Mouse (Mus musculus) neural tube, embryonic 15.5 days (tissue): ENCODE data around the gene 1700017N19Rik. TPM values are rescaled to one million over a fixed set of nuclear protein-coding genes. Genes with fewer than 3 reads are reported as not detected.

ENCODE experiments used
- ATAC-seq: fragments of 200-750 bp; cut with Nextera tagmentation; 2 replicates; pipeline ENCODE4 v1.8.0; 2017; ENCODE audit warnings: mild to moderate bottlenecking, moderate TSS enrichment, moderate library complexity; ENCODE audit not compliant: low FRiP score
- H3K27ac ChIP-seq: fragments of 300-500 bp; sonication (generic); replicated peaks from 2 replicates; pipeline ENCODE4 v1.5.1; 2015; ENCODE audit warnings: mild to moderate bottlenecking, inconsistent platforms
- H3K27me3 ChIP-seq: fragments of 300-500 bp; sonication (generic); replicated peaks from 2 replicates; pipeline ENCODE4 v1.6.1; 2015; ENCODE audit warnings: inconsistent platforms
- H3K36me3 ChIP-seq: fragments of 300-500 bp; sonication (generic); 2 replicates; pipeline ENCODE4 v1.6.1; 2015; ENCODE audit warnings: inconsistent platforms
- H3K4me1 ChIP-seq: fragments of 300-500 bp; sonication (generic); 2 replicates; pipeline ENCODE4 v1.6.1; 2015; ENCODE audit warnings: inconsistent platforms
- H3K4me2 ChIP-seq: fragments of 300-500 bp; sonication (generic); 2 replicates; pipeline ENCODE4 v1.6.1; 2015; ENCODE audit warnings: inconsistent platforms, mild to moderate bottlenecking, moderate library complexity
- H3K4me3 ChIP-seq: fragments of 300-500 bp; sonication (generic); replicated peaks from 2 replicates; pipeline ENCODE4 v1.5.1; 2015; ENCODE audit warnings: mild to moderate bottlenecking, inconsistent platforms
- H3K9ac ChIP-seq: fragments of 300-500 bp; sonication (generic); replicated peaks from 2 replicates; pipeline ENCODE4 v1.6.1; 2015; ENCODE audit warnings: mild to moderate bottlenecking, inconsistent platforms
- H3K9me3 ChIP-seq: fragments of 300-500 bp; sonication (generic); replicated peaks from 2 replicates; pipeline ENCODE4 v1.6.1; 2016; ENCODE audit warnings: inconsistent platforms
- WGBS: fragments of 180-500 bp; shearing (Covaris S2); methylation state at CpG from one replicate; pipeline ENCODE4 v1.1.7; 2015; ENCODE audit warnings: mixed read lengths; 5-methylcytosine and 5-hydroxymethylcytosine counted together
- polyA plus RNA-seq: library from polyadenylated mRNA; unstranded; fragments of >200 nt; fragmentation: Nextera tagmentation; extraction: Ambion mirVana; gene quantifications from 2 replicates; pipeline ENCODE4 v1.2.1, GENCODE M21; 2015

The 1700017N19Rik gene
- polyA plus RNA-seq, 1 experiment from 2014 or later = 0.68 TPM

- ATAC-seq = no peak
- H3K4me3 ChIP-seq = no peak overlapping the region
- H3K36me3 ChIP-seq = no peaks in the 10 kb centered on the region
- H3K27me3 ChIP-seq = no peaks in the 10 kb centered on the region
- H3K9ac ChIP-seq = no peak overlapping the region
- WGBS = 71% methylated on average over 9 of the region's 9 CpGs
- no peak overlapping the region for H3K27ac ChIP-seq
- H3K4me1 ChIP-seq = no peaks in the 10 kb centered on the region
- no peaks in the 10 kb centered on the region for H3K9me3 ChIP-seq
- no peak overlapping the region for H3K4me2 ChIP-seq
Measured at GRCm38 (mm10) chr10:100603511-100603910, 13.2 kb downstream of the 1700017N19Rik start.

- no peak overlapping the region for H3K9ac ChIP-seq
- no peak overlapping the region for H3K4me2 ChIP-seq
- no peak overlapping the region for H3K27ac ChIP-seq
- no peaks in the 10 kb centered on the region for H3K36me3 ChIP-seq
- H3K9me3 ChIP-seq = no peaks in the 10 kb centered on the region
- ATAC-seq = peak; percentile 92
- WGBS = 65% methylated on average over 2 of the region's 2 CpGs
- no peak overlapping the region for H3K4me3 ChIP-seq
- no peaks in the 10 kb centered on the region for H3K27me3 ChIP-seq
- no peaks in the 10 kb centered on the region for H3K4me1 ChIP-seq
Measured at GRCm38 (mm10) chr10:100604254-100604653, 14.0 kb downstream of the 1700017N19Rik start.

DNA sequence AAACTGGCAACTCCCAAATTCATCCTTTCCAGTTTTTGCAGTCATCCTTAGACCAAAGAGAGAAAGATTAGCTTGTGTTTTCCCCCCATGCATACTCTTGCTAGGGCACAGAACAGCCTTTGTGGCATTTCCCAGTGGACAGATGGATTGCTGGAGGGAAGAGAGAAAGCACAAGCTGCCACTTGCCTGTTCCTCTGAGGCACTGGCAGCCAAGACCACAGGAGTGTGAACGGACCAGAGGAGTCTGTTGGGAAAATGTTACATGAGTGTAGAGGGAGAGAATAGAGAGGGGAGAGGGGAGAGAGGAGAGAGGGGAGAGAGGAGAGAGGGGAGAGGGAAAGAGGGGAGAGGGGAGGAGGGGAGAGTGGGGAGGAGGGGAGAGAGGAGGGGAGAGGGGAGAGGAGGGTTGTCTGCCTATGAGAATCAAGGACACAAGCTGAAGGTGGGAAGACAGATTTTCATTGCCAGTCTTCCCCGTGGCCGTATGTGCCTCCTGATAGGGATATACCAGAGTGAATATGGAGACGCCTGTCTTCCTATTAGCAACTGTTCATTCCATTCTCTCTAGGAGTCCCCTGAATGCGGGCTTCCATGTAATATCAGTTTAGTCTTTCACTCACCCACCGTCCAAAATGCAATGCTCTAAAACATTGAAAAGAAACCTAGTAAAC, 27.1 kb downstream of the 1700017N19Rik start:
- H3K4me1 ChIP-seq = no peaks in the 10 kb centered on the region
- H3K27ac ChIP-seq = no peak overlapping the region
- WGBS = 71% methylated on average over 6 of the region's 6 CpGs
- no peaks in the 10 kb centered on the region for H3K9me3 ChIP-seq
- H3K36me3 ChIP-seq = no peaks in the 10 kb centered on the region
- H3K4me2 ChIP-seq = no peak overlapping the region
- H3K27me3 ChIP-seq = no peaks in the 10 kb centered on the region
- no peak for ATAC-seq
- no peak overlapping the region for H3K4me3 ChIP-seq
- no peak overlapping the region for H3K9ac ChIP-seq

DNA sequence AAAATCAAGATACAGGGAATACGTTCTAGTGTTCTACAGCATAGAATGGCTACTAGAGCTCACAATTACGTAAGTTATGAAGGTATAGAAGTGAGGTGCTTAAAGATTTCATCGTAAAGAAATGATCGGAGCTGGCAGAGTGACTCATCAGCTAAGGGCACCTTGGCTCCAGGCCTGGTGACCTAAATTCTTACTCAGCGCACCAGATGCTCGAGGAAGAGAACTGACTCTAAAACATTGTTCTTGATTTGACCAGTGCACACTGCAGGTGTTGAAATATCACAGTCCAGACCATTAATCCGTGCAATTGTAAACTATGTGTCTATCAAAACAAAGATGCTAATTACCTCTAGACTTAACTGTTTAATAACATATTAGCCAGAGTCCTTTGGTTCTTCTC, 29.2 kb downstream of the 1700017N19Rik start:
- Histone ChIP-seq H3K9ac (no peak overlapping the region), H3K4me1 (no peaks in the 10 kb centered on the region), H3K27me3 (no peaks in the 10 kb centered on the region), H3K27ac (no peak overlapping the region), H3K4me3 (no peak overlapping the region), H3K36me3 (no peaks in the 10 kb centered on the region), H3K4me2 (no peak overlapping the region), H3K9me3 (no peaks in the 10 kb centered on the region)
- WGBS = 94% methylated on average over 7 of the region's 7 CpGs
- ATAC-seq = no peak

GRCm38 (mm10) chr10:100620040-100620439, 29.8 kb downstream of the 1700017N19Rik start:
- Histone ChIP-seq H3K9ac (no peak overlapping the region), H3K4me1 (no peaks in the 10 kb centered on the region), H3K36me3 (no peaks in the 10 kb centered on the region), H3K4me2 (no peak overlapping the region), H3K9me3 (no peaks in the 10 kb centered on the region), H3K27me3 (no peaks in the 10 kb centered on the region), H3K27ac (no peak overlapping the region), H3K4me3 (no peak overlapping the region)
- 93% methylated on average over 12 of the region's 12 CpGs for WGBS
- ATAC-seq = no peak

DNA sequence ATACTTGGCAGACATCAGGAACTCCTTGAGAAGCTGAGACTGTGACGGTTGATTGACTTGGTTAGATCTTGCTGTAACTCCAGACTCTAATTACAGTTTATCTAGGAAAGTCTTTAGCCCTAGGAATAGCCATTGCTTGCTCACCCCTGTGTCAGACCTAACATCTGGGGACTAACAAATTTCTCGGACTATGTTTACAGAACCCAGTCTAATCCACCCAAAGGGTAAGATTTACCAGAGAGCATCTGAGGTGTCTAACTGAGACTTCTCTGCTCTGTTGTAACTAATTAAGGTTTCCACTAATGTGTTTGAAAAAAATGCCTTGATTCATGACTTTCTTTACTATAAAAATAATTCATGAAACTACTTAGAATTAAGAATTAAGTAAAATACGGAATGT, 32.2 kb downstream of the 1700017N19Rik start:
- Histone ChIP-seq H3K9me3 (no peaks in the 10 kb centered on the region), H3K36me3 (no peaks in the 10 kb centered on the region), H3K9ac (no peak overlapping the region), H3K4me1 (no peaks in the 10 kb centered on the region), H3K4me3 (no peak overlapping the region), H3K4me2 (no peak overlapping the region), H3K27ac (no peak overlapping the region), H3K27me3 (no peaks in the 10 kb centered on the region)
- no peak for ATAC-seq
- 88% methylated on average over 3 of the region's 3 CpGs for WGBS

GRCm38 (mm10) chr10:100629762-100630438, 39.6 kb downstream of the 1700017N19Rik start:
- ATAC-seq = peak; percentile 59; the same call in 1 of the 2 replicates
- Histone ChIP-seq H3K36me3 (no peaks in the 10 kb centered on the region), H3K4me3 (peak overlapping the region; percentile 17), H3K4me1 (peaks cover 4% of the 10 kb centered on the region; the same call in 1 of the 2 replicates), H3K9ac (no peak overlapping the region), H3K27ac (no peak overlapping the region; the same call in 1 of the 2 replicates), H3K4me2 (peak overlapping the region; percentile 47), H3K27me3 (no peaks in the 10 kb centered on the region), H3K9me3 (no peaks in the 10 kb centered on the region)
- 24% methylated on average over 20 of the region's 20 CpGs for WGBS

- ATAC-seq = no peak
- Histone ChIP-seq H3K4me3 (no peak overlapping the region), H3K36me3 (no peaks in the 10 kb centered on the region), H3K9ac (no peak overlapping the region), H3K9me3 (no peaks in the 10 kb centered on the region), H3K4me2 (no peak overlapping the region), H3K27ac (no peak overlapping the region), H3K27me3 (no peaks in the 10 kb centered on the region), H3K4me1 (no peaks in the 10 kb centered on the region)
- 84% methylated on average over 3 of the region's 3 CpGs for WGBS
Measured at GRCm38 (mm10) chr10:100642887-100643286, 52.6 kb downstream of the 1700017N19Rik start.

GRCm38 (mm10) chr10:100645331-100645935, 55.1 kb downstream of the 1700017N19Rik start:
- 75% methylated on average over 4 of the region's 4 CpGs for WGBS
- Histone ChIP-seq H3K9ac (no peak overlapping the region), H3K4me2 (no peak overlapping the region), H3K9me3 (no peaks in the 10 kb centered on the region), H3K27ac (no peak overlapping the region), H3K36me3 (no peaks in the 10 kb centered on the region), H3K4me3 (no peak overlapping the region), H3K27me3 (no peaks in the 10 kb centered on the region), H3K4me1 (no peaks in the 10 kb centered on the region)
- no peak for ATAC-seq

GRCm38 (mm10) chr10:100654183-100654582, 63.9 kb downstream of the 1700017N19Rik start:
- no peak overlapping the region for H3K4me3 ChIP-seq
- no peaks in the 10 kb centered on the region for H3K27me3 ChIP-seq
- no peaks in the 10 kb centered on the region for H3K9me3 ChIP-seq
- H3K4me2 ChIP-seq = no peak overlapping the region
- no peak overlapping the region for H3K27ac ChIP-seq
- no peak for ATAC-seq
- H3K4me1 ChIP-seq = no peaks in the 10 kb centered on the region
- H3K9ac ChIP-seq = no peak overlapping the region
- no peaks in the 10 kb centered on the region for H3K36me3 ChIP-seq

- H3K9ac ChIP-seq = no peak overlapping the region
- ATAC-seq = no peak
- 48% methylated on average over 2 of the region's 2 CpGs for WGBS
- H3K4me3 ChIP-seq = no peak overlapping the region
- H3K9me3 ChIP-seq = no peaks in the 10 kb centered on the region
- H3K36me3 ChIP-seq = no peaks in the 10 kb centered on the region
- H3K4me2 ChIP-seq = no peak overlapping the region
- no peaks in the 10 kb centered on the region for H3K4me1 ChIP-seq
- no peak overlapping the region for H3K27ac ChIP-seq
- H3K27me3 ChIP-seq = no peaks in the 10 kb centered on the region
Measured at GRCm38 (mm10) chr10:100661970-100662590, 71.8 kb downstream of the 1700017N19Rik start.
